Mouse (Mus musculus) stomach, postnatal 0 days (tissue): ENCODE measurements at regions not wholly inside any gene's neighbourhood (a gene's known extent, or its start where the extent isn't known, plus 50 kb on each side); places are given as distances from the start of the nearest gene placed in this dataset.

Experiments
- CTCF ChIP-seq: IDR thresholded peaks from 2 replicates; pipeline ENCODE4 v1.5.1; 2016; ENCODE audit warnings: antibody characterized with exemption, low read depth, mild to moderate bottlenecking, moderate library complexity
- EP300 ChIP-seq: optimal IDR thresholded peaks from 2 replicates; pipeline ENCODE3; 2016; ENCODE audit warnings: antibody characterized with exemption

DNA sequence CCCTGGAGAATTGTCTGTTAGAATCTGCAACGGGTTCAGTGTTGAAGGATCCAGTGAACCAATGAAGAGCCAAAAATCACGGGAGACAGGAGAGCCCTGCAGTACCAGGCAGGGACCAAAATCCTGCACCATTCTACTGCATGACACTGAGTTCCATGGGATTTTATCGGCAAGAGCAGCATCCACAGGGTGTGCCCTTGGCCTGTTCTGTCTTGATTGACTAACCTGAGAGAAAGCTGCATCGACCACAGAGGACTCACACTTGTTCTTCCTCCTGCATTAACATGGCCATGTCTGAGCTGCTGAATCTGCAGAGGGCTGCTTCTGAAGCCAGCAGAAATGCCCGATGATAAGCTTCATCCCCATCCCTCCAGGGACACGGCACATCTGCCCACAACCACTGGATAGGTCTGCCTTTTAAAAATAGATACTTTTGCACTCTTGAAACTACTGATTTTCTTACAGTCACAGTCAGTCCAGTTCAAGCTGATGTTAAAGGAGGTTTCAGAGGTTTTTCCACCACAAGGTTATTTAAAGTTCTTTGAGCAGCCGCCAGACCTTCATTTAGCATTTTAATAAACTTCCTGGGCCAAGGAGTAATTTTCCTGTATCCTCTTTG, 71.9 kb upstream of the Atg10 start:
- TF ChIP-seq EP300, result no peak
- TF ChIP-seq CTCF, result no peak
